Mouse (Mus musculus) liver, postnatal 0 days (tissue): ENCODE data around the gene Pcbp3. TPM values are rescaled to one million over a fixed set of nuclear protein-coding genes. Genes with fewer than 3 reads are reported as not detected.

Experiments used
- ATAC-seq: fragments of 200-750 bp; cut with Nextera tagmentation; 2 replicates; pipeline ENCODE4 v1.8.0; 2017; ENCODE audit warnings: mild to moderate bottlenecking, moderate library complexity
- DNase-seq: peaks from one replicate; pipeline ENCODE4 v3.0.0-alpha.2; 2016
- H3K27ac ChIP-seq: fragments of 300-500 bp; sonication (generic); 2 replicates; pipeline ENCODE4 v1.5.1; 2014; ENCODE audit warnings: antibody characterized with exemption, moderate library complexity, mild to moderate bottlenecking, low read depth
- H3K27me3 ChIP-seq: fragments of 300-500 bp; sonication (generic); 2 replicates; pipeline ENCODE4 v1.6.1; 2014; ENCODE audit warnings: low read length, control low read depth, mixed read lengths; ENCODE audit not compliant: insufficient read depth
- H3K36me3 ChIP-seq: fragments of 300-500 bp; sonication (generic); replicated peaks from 2 replicates; pipeline ENCODE4 v1.6.1; 2014; ENCODE audit warnings: mild to moderate bottlenecking, control low read depth, low read length, moderate library complexity, mixed read lengths; ENCODE audit not compliant: insufficient read depth
- H3K4me1 ChIP-seq: fragments of 300-500 bp; sonication (generic); 2 replicates; pipeline ENCODE4 v1.6.1; 2014; ENCODE audit warnings: antibody characterized with exemption, mild to moderate bottlenecking, control low read depth; ENCODE audit not compliant: insufficient read depth
- H3K4me2 ChIP-seq: fragments of 300-500 bp; sonication (generic); 2 replicates; pipeline ENCODE4 v1.6.1; 2014; ENCODE audit warnings: low read depth, mild to moderate bottlenecking, low read length, moderate library complexity, mixed read lengths
- H3K4me3 ChIP-seq: fragments of 300-500 bp; sonication (generic); 2 replicates; pipeline ENCODE4 v1.5.1; 2014; ENCODE audit warnings: low read depth, low read length
- H3K9ac ChIP-seq: fragments of 300-500 bp; sonication (generic); replicated peaks from 2 replicates; pipeline ENCODE4 v1.6.1; 2014; ENCODE audit warnings: mild to moderate bottlenecking, moderate library complexity
- H3K9me3 ChIP-seq: fragments of 300-500 bp; sonication (generic); 2 replicates; pipeline ENCODE4 v1.6.1; 2016; ENCODE audit warnings: mild to moderate bottlenecking, control low read depth, low read length, mixed read lengths
- CTCF ChIP-seq: sonication (generic); IDR thresholded peaks from 2 replicates; pipeline ENCODE4 v1.5.1; 2016; ENCODE audit warnings: antibody characterized with exemption, low read depth
- EP300 ChIP-seq: IDR thresholded peaks from 2 replicates; pipeline ENCODE4 v1.6.1; 2016; ENCODE audit warnings: antibody characterized with exemption, low read depth, mild to moderate bottlenecking
- WGBS: fragments of 180-500 bp; shearing (Covaris S2); extraction: QIAGEN DNeasy Blood & Tissue Kit; methylation state at CpG from one replicate; pipeline ENCODE4 v1.1.7; 2014; ENCODE audit not compliant: insufficient replicate concordance; 5-methylcytosine and 5-hydroxymethylcytosine counted together
- polyA plus RNA-seq: library from polyadenylated mRNA; unstranded; fragments of >200 nt; fragmentation: Nextera tagmentation; extraction: Ambion mirVana; gene quantifications from 2 replicates; pipeline ENCODE4 v1.2.1, GENCODE M21; 2015

The Pcbp3 gene
- polyA plus RNA-seq, 1 experiment from 2014 or later = 2.9 TPM

GRCm38 (mm10) chr10:76970974-76971373, 9.3 kb upstream of the Pcbp3 start:
- Histone ChIP-seq H3K4me2 (no peak overlapping the region), H3K27ac (no peak overlapping the region), H3K4me1 (no peaks in the 10 kb centered on the region), H3K9me3 (no peaks in the 10 kb centered on the region), H3K36me3 (no peaks in the 10 kb centered on the region), H3K4me3 (no peak overlapping the region), H3K27me3 (no peaks in the 10 kb centered on the region), H3K9ac (no peak overlapping the region)
- DNase-seq (no peak), ATAC-seq (no peak)
- TF ChIP-seq CTCF = no peak
- TF ChIP-seq EP300 = no peak
- WGBS = 74% methylated on average over 7 of the region's 7 CpGs

- Histone ChIP-seq H3K27me3 (peaks cover 2% of the 10 kb centered on the region; the same call in 1 of the 2 replicates), H3K9me3 (no peaks in the 10 kb centered on the region), H3K4me3 (no peak overlapping the region), H3K36me3 (no peaks in the 10 kb centered on the region), H3K4me2 (no peak overlapping the region), H3K9ac (no peak overlapping the region), H3K27ac (no peak overlapping the region), H3K4me1 (peaks cover 14% of the 10 kb centered on the region)
- 20% methylated on average over 6 of the region's 6 CpGs for WGBS
- no peak for DNase-seq
- TF ChIP-seq EP300 (no peak), CTCF (no peak)
- ATAC-seq = no peak
Measured at GRCm38 (mm10) chr10:76964436-76964835, 2.7 kb upstream of the Pcbp3 start.

DNA sequence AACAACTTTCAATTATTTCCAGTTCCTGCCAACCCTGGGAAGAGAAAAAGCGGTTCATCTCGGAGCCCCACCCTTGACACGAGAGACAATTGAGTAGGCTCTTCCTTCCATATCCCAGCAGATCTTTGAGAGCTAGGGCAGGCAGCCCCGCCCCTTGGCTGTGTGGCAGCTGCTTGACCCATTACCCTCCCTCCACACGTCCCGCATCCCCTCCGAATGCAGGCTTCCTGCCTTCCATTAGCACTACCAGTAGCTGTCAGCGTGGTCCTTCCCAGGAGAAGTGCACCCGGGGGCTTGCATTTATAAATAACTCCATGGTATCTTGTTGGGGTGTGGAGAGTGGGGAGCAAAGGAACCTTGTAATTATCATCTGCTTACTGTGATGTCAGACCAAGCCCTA, 2.3 kb upstream of the Pcbp3 start:
- Histone ChIP-seq H3K4me1 (peaks cover 14% of the 10 kb centered on the region), H3K36me3 (no peaks in the 10 kb centered on the region), H3K9ac (no peak overlapping the region), H3K27ac (no peak overlapping the region), H3K27me3 (peaks cover 2% of the 10 kb centered on the region; the same call in 1 of the 2 replicates), H3K9me3 (no peaks in the 10 kb centered on the region), H3K4me2 (no peak overlapping the region), H3K4me3 (no peak overlapping the region)
- WGBS = 38% methylated on average over 9 of the region's 9 CpGs
- TF ChIP-seq CTCF (no peak), EP300 (no peak)
- no peak for DNase-seq
- no peak for ATAC-seq

- Histone ChIP-seq H3K4me1 (peaks cover 14% of the 10 kb centered on the region), H3K9ac (peak overlapping the region; percentile 32), H3K36me3 (no peaks in the 10 kb centered on the region), H3K4me2 (peak overlapping the region; percentile 77), H3K27ac (no peak overlapping the region), H3K9me3 (no peaks in the 10 kb centered on the region), H3K27me3 (peaks cover 2% of the 10 kb centered on the region; the same call in 1 of the 2 replicates), H3K4me3 (peak overlapping the region; percentile 42)
- DNase-seq (no peak), ATAC-seq (no peak)
- TF ChIP-seq EP300 = no peak
- TF ChIP-seq CTCF = no peak
- WGBS = 18% methylated on average over 10 of the region's 11 CpGs
Measured at GRCm38 (mm10) chr10:76961156-76961555, 531 bp downstream of the Pcbp3 start.

DNA sequence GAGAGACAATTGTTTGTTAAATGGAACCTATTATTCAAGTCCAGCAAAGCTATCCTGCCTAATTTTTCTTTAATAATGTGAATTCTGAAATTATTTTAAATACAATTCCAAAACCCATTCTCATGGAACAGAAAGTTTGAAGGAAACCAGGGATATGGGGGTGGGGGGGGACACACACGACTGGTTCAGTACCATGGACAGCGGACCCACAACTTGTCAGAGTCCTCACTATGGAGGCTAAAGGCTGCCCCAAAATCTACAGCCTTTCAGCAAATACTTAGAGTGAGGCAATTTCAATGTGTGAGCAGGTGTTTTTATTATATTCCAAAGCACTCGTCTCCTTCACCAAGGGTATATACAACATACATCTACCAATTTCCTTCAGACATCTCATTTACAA, 3.5 kb downstream of the Pcbp3 start:
- Histone ChIP-seq H3K27ac (no peak overlapping the region), H3K4me1 (peaks cover 14% of the 10 kb centered on the region), H3K36me3 (no peaks in the 10 kb centered on the region), H3K9ac (no peak overlapping the region), H3K4me3 (no peak overlapping the region), H3K9me3 (no peaks in the 10 kb centered on the region), H3K27me3 (peaks cover 2% of the 10 kb centered on the region; the same call in 1 of the 2 replicates), H3K4me2 (no peak overlapping the region)
- DNase-seq = peak; percentile 33
- 36% methylated on average over 3 of the region's 3 CpGs for WGBS
- TF ChIP-seq EP300 (no peak), CTCF (no peak)
- ATAC-seq = no peak

DNA sequence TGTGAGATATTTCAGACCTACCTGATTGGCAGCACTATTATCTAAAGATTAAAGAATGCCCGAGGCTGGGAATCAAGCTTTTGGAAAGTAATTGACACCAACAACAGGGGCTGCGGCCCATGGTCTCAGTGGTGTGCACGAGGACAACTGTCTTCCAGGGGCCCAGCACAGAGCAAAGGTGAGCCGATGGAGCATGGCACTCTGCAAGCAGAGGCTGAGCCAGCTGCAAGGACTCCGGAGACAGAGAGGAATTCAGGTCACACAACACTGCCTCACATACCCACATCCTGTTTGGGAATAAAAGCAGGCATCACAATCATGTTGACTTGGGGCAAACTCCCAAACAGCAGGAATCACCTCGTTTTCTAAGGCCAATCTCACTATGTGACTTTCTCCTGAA, 5.5 kb downstream of the Pcbp3 start:
- no peak for ATAC-seq
- Histone ChIP-seq H3K27ac (no peak overlapping the region), H3K27me3 (peaks cover 2% of the 10 kb centered on the region; the same call in 1 of the 2 replicates), H3K9me3 (no peaks in the 10 kb centered on the region), H3K9ac (no peak overlapping the region), H3K4me2 (no peak overlapping the region), H3K36me3 (no peaks in the 10 kb centered on the region), H3K4me1 (peaks cover 2% of the 10 kb centered on the region), H3K4me3 (no peak overlapping the region)
- WGBS = 38% methylated on average over 6 of the region's 6 CpGs
- DNase-seq = no peak
- TF ChIP-seq EP300 (no peak), CTCF (no peak)

- ATAC-seq (no peak), DNase-seq (no peak)
- TF ChIP-seq CTCF = no peak
- no peak for TF ChIP-seq EP300
- Histone ChIP-seq H3K4me3 (no peak overlapping the region), H3K4me1 (no peaks in the 10 kb centered on the region), H3K9ac (no peak overlapping the region), H3K9me3 (no peaks in the 10 kb centered on the region), H3K4me2 (no peak overlapping the region), H3K27me3 (no peaks in the 10 kb centered on the region), H3K27ac (no peak overlapping the region), H3K36me3 (no peaks in the 10 kb centered on the region)
- 68% methylated on average over 4 of the region's 4 CpGs for WGBS
Measured at GRCm38 (mm10) chr10:76941038-76941437, 20.6 kb downstream of the Pcbp3 start.
